Mouse (Mus musculus): ENCODE measurements around the gene C5ar1.
"Not testable (repeated sequence)": the region's sequence is repeated elsewhere in the genome, so short reads cannot be mapped to it uniquely, and the experiment has no call there.

C5ar1 gene

DNA sequence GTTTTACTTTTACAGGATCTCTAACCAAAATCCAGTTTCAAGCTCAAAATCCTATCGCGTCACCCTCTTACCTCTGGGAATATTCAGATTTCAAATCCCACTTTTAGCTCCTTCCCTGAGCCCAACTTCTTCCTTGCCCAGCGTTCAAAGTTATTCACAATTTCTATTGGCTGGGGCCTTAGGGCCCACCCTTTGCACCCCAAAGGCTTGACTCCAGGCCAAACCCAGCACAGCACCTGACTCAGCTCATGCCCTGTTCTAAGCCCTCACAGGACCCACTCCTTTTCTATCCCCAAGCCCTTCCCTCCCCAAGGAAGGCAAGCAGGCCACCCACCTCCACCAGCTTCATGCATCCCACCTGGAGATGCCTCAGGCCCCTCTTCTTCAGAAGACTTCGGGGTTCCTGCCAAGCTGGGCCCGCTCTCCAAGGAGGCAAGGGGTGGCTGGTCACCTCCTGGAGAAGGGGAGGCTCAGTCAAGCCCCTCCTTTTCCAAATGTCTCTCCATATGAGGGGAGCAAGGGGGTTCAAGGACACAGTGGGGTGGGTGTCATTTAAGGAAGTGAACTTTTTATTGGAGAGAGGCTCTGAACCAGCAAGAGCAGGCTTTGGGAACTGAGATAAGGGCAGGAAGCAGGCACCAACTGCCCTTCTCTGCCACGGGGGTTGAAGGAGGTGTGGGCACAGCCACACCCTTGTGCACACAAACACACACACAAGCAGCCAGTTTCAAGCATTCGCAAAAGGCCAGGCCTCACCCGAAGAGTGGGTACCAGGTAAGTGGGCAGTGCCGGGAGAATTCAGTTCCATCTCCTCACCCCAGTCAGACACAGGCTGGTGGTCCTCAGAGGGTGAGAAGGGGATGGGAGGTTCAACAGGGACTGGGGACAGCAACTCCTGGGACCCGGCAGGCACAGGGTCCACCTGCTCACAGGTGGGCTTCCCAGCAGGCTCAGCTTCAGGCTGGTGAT is 15.9 kb upstream of the C5ar1 start:
- no peak for DNase-seq (ENCODE audit: low read depth, low spot score)

DNA sequence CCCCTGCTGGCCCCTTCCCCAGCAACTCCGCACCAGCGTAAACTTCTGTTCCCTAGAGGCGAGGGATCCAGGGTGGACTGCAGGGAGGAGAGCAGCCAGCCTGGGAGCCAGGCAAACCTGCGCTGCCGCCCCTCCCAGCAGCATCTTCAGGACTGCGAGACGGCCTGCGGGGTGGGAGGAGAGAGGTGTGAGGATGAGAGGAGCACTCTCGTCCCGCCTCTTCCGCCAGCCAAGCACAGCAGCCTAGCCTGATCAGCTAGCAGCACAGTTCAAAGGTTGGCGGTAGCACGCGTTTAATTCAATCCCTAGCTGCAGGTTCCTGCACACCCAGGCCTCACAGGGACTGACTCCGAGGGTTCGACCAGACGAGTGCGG is 14.4 kb upstream of the C5ar1 start:
- DNase-seq (ENCODE audit: low read depth, low spot score), result peak; percentile 46

DNA sequence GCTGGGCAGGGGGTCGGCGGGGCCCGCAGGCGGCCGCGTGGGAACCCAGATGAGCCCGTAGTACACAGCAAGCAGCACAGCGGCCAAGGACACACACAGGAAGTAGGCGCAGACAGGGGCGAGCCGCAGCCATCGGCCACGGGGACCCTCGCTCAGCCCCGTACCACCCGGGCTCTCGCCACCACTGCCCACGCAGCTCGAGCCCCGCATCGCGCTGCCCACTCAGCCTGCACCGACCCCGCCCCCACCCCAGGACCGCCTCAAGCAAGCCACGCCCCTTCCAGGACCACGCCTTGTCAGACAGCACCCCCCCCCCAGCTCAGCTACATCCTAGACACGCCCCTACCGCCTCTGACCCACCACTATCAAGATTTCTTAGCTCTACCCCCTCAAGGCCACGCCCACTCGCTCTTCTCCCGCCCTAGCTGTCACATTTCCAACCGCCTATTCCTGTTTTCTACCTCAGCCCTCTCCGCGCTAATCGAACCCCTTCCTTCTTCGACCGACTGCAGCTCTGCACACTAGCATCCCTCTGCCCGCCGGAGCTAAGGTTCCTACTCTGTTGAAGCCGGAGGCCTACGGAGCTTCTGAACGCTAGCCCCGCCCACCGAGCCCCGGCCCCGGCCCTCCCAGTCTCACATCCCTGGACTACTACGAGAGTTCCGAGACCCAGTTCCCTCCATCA is 13.9 kb upstream of the C5ar1 start, which contains the start of gene Inafm1:
Gene Inafm1, minus strand, starts transcription at position 537 of the 685 bp plus-strand sequence.
- peak; percentile 72 for DNase-seq (ENCODE audit: low read depth, low spot score)

DNA sequence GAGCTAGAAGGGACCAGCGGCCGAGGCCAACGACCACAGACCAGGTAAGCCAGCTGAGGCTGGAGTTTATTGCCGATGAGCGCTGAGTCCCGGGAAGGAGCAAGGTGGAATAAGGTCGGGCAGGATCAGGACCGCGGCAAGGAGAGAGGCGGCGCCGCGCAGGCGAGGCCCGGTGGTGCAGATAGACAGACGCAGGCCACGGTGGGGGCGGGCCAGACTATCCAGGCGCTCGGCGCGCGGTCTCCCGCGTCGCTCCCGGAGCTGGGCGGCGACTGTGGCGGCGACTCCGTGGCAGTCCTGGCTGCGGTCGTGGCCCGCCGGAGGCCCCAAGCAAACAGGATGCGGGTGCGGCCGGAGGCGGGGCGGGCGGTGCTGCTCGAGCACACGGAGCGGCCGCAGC is 13.3 kb upstream of the C5ar1 start:
- peak; percentile 52 for DNase-seq (ENCODE audit: low read depth, low spot score)

DNA sequence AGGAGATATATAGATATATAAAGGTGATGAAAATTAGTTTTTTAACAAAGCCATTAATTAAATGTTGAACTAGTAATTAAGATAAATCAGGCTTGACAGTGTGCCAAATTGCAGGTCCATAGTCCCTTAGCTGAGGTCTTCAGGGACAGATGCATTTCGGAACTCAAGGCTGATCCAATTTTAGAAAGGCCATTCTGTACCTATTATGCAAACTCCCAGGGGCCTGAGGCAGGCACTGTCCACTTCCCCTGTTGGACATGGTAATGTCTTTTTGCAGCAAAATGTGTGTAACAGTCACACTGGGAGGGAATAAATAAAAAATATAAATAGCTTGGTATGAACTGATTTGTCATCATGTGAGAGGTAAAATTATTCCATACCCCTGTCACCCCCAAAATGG is 11.8 kb upstream of the C5ar1 start:
- no peak for DNase-seq (ENCODE audit: low read depth, low spot score)

DNA sequence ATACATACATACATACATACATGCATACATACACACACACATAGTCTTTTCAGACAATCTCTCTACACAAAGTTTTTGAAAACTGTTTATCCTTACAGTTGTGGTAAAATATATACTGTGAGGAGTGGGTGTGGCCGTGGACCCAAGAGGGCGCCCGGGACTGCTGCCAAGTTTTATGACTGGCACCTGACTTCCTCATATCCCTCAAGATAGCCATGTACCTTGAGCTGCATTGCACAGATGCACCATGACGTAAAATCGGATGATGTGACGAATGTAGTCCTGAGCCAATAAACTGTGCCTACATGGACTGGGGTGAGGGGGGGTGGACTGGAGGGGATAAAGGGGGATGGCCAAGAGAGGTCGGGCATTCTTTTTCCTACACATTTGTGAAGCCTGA is 7.3 kb upstream of the C5ar1 start:
- DNase-seq (ENCODE audit: low read depth, low spot score), result not testable (repeated sequence)

DNA sequence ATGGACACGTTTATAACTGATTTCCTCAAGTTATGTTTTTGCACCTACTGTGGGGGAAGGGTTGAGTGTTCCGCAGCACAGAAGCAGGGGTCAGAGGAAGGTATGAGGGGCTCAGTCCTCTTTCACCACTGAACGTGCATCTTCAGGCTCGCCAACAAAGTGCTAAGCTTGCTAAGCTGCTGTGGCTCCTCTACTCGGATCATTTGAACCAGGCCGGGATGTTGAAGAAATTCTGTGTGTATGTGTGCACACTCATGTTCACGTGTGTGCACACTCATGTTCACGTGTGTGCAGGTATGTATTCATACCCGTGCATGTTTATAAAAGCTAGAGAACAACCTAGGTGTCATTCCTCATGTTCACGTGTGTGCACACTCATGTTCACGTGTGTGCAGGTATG is 6.5 kb upstream of the C5ar1 start:
- DNase-seq (ENCODE audit: low read depth, low spot score), result no peak

DNA sequence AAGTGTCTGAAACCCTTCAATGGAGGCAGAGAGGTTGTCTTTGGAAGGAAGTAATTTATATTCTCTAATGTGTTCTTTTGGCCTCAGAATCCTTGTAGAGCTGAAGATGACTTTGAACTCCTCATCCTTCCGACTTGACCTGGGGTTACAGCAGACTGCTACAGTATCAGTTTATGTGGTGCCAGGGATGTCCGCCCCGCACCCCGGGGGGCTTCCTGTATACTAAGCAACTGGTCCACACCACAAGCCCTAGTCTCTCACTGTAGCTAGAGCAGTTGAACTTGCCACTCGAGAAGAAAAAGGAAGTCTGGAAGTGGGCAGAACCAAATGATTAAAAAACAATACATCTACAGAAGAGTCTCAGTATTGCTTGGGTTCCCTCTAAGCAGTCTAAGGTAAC is 4.5 kb upstream of the C5ar1 start:
- DNase-seq (ENCODE audit: low read depth, low spot score), result no peak

DNA sequence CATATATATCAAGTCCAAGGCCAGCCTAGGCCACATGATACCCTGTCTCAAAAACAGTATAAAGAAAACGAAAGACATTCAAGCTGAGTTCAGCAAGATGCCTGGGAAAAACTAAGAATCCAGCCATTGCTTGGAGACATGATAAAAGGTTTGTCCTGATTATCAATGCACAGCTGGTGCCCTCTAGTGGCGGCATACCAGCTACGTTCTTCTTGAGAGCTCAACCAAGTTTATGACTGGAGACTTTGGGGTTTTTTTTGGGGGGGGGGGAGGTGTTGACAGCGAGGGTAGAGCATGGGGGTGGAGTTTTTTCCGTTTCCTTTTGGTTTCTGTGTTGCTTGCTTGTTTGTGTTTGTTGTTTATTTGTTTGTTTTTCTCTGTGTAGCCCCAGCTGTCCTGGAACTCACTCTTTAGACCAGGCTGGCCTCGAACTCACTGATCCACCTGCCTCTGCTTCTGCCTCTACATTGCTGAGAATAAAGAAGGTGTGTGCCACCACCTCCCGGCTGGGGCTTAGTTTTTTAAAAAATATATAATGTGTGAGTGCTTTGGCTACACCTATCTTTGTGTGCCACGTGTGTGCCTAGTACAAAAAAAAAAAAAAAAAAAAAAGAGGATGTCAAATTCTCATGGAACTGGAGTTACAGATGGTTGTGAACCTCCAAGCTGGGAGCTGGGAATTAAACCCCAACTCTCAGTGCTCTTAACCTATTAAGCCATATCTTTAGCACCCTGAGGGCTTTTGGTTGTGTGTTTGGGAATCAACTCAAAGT is 3.9 kb upstream of the C5ar1 start:
- peak; percentile 63 for DNase-seq (ENCODE audit: low read depth, low spot score)

DNA sequence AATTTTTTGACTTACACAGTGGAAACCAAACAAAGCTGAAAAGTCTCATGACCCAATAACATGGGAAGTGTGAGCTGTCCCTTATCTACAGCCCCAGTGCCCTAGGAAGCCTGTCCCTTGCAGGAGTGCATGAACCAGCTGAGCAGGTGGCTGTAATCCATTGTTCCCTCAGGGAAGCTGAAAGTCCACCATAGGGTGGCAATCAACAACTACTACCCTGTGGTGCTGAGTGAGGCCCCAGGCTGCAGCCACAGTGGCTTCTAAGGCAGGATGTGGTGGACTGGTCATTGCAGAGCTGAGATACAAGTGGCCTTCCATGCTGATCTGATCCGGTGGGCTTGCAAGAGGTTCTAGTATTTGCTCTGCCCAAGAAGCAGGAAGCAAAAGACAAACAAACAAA is 1.8 kb upstream of the C5ar1 start:
- no peak for DNase-seq (ENCODE audit: low read depth, low spot score)

DNA sequence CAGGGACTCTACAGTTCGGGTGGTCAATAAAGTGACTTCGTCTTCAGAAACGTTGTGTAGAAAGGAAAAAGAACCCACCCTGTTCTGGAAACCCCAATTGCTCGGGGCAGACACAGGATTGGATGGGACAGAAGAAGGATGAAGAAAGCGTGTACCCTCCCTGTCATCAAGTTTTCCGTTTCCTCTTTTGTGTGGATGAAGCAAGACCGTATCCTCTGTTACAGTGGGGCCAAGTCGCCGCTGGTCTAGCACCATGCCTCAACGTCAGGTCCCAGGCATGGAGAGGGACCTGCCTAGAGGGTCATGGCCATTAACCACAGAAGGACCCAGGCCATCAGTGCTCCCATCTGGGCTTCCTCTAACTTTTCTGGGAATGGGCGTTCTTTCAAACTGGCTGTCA is 1.5 kb downstream of the C5ar1 start:
- no peak for DNase-seq (ENCODE audit: low read depth, low spot score)

DNA sequence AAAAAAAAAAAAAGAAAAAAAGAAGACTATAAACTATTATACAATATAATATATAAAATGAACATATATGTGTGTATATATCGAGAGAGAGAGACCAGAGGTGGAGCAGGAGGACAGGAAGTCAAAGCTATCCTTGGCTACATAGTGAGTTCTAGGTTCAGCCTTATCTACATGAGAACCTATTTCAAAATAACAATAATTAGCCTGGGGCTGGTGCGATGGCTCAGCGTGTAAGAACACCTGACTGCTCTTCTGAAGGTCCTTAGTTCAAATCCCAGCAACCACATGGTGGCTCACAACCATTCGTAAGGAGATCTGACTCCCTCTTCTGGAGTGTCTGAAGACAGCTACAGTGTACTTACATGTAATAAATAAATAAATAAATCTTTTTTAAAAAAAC is 3.4 kb downstream of the C5ar1 start:
- DNase-seq (ENCODE audit: low read depth, low spot score), result not testable (repeated sequence)

DNA sequence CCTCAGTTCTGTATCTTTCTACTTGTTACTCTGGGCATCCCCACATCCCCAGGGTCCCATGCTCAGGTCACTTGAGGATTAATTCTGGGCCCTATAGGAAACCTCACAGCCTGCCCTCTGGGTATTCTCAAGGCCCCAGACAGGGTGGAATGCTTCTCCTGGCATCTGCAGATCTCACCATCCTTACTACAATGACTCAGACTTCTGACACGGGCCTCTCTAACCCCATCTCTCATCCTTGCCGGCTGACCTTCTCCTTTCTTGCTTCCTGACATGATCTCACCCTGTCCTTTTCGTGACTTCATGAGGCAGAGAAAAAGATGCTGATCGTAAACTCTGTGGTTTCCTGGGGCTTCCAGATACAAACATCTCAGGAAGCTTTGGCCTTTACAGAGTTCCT is 5.1 kb downstream of the C5ar1 start:
- DNase-seq (ENCODE audit: low read depth, low spot score), result no peak

DNA sequence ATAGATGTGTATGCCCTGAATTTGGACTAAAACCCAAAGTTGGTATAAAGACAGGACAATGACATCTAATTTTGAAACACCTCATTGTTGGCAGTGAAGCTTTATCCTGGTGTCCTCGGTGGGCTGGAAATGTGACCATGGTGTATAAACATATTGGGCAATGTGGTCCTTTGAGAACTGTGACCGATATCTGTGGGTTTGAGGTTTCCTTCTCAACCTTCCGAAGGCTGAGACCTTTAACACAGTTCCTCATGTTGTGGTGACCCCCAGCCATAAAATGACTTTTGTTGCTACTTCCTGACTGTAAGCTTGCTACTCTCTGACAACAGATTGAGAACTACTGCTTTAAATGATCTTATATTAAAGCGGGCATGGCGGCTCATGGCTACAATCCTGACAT is 8.7 kb downstream of the C5ar1 start:
- no peak for DNase-seq (ENCODE audit: low read depth, low spot score)

DNA sequence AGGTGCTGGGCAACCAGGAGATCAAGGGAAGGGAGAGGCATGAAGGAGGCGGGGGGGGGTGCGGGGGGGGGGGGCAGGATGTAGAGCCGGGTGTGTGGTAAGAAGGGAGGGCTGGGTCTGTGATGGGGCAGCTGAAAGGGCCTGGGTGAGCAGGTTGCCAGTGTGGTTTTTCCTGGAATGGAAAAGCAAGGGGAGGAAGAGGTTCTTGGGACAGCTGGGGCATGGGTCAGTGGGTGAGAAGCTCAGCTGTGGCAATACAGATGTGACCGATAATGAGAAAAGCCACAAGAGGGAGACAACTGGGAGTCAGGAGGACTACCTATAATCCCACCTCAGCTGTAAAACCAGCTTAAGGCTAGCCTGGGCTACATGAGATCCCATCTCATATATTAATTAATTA is 13.4 kb downstream of the C5ar1 start:
- no peak for DNase-seq (ENCODE audit: low read depth, low spot score)

DNA sequence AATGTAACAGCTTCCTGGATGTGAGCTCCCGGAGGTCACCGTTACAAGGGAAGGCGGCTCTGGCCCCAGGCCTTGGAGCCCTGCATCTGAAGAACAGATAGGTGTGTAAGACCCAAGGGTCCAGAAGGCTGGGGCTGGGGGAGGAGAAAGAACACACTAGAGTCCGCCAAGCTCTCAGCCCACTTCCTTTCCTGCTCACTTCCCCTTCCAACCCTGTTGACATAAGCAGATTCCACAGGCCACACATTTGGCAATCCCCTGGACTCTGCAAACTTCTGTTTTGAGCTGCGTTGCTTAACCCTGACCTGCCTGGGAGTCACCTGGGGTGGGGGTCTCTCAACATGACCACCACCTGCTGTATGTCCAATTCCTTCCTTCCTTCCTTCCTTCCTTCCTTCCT is 15.3 kb downstream of the C5ar1 start, which contains the start of gene C5ar2:
Gene C5ar2, minus strand, starts transcription at position 88 of the 400 bp plus-strand sequence.
- no peak for DNase-seq (ENCODE audit: low read depth, low spot score)

DNA sequence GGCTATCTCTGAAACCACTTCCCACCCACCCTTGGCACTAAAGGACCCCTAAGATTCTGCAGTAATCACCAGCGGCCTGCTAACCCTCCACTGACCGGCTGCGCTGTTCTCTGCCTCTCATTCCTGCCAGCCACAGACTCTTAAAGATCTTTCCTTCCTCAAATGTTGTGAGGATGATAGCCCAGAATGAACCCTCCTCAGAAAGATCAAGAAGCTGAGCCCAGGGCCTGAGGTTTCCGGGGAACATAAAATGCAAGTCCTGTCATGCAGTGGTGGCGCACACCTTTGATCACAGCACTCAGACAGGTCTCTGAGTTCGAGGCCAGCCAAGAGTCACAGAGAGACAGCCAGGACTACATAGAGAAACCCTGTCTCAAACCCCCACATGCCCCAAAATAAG is 17.1 kb downstream of the C5ar1 start:
- DNase-seq (ENCODE audit: low read depth, low spot score), result no peak

DNA sequence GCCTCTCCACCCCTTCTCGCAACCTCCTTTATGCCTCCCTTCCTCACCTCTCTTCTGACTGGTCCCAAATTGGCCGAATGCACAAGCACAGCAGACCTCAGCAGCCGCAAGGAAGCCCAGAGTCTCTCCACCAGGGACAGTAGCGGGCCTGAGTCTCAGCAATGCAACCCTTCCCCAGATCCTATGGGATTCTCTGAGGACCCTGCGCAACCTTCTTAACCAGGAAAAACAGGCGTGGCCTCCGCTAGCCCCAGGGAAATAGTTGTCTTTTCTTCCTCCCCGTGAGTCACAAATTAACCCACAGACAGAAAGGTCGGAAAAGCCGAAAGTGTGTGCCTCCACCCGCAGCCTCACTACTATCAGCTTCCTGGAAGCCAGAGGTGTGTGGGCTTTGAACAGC is 17.6 kb downstream of the C5ar1 start:
- DNase-seq (ENCODE audit: low read depth, low spot score), result no peak

DNA sequence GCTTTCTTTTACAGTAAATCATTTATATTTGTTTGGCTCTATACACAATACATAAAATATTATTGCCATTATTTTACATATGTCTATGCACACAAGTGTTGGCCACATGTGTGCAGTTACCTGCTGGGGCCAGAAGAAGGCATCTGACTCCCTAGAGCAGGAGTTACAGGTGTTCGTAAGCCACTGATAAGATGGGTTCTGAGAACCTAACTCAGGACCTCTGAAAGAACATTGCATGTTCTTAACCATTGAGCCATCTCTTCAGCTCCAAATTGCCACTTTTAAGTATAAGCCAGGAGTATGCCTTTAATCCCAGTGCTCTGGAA is 18.4 kb downstream of the C5ar1 start:
- no peak for DNase-seq (ENCODE audit: low read depth, low spot score)

DNA sequence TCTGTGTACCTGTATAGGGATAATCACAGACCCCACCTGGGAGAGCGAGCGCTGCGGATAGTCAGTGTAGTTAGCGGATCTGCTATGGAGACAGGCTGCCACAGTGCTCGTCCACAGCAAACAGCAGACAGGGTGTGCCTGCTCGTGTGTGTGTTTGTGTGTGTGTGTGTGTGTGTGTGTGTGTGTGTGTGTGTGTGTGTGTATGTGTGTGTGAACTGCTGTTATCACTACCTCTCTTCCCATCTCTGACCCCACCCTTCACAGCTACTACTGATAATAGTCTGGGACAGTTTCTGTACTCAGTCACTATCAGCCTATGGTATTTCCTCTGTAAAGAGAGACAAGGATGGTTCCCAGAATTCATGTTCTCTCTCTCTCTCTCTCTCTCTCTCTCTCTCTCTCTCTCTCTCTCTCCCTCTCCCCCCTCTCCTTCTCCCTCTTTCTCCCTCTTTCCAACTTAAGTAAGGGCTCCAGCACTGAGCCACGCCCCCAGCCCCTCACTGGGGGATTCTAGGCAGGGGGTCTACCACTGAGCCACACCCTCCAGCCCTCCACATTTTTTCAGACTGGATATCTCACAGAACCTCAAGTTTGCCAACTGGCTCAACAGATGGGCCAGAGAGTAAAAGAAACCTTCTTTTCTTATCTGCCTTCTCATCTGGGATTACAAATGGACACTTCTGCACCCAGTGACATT is 18.9 kb downstream of the C5ar1 start:
- DNase-seq (ENCODE audit: low read depth, low spot score), result no peak

DNA sequence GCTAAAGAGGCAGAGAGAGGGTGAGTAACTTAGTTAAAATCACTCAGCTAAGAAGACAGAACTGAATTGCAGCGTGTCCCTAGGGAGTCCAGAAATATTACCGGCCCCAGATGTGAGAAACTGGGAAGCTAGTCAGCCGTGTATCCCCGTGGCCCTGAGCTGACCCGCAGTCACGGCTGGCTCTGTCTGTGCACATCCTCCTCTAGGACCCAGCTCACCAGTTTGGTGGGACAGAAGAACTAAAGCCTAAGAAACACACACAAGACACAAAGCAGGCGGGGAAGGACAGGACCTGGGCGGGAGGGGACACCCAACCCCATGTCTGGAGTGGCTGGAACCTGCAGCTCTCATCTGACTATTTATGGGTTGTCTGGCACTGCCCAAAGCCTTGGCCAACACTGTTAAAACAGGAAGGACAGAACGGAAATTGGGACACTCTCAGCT is 19.8 kb downstream of the C5ar1 start:
- no peak for DNase-seq (ENCODE audit: low read depth, low spot score)

DNA sequence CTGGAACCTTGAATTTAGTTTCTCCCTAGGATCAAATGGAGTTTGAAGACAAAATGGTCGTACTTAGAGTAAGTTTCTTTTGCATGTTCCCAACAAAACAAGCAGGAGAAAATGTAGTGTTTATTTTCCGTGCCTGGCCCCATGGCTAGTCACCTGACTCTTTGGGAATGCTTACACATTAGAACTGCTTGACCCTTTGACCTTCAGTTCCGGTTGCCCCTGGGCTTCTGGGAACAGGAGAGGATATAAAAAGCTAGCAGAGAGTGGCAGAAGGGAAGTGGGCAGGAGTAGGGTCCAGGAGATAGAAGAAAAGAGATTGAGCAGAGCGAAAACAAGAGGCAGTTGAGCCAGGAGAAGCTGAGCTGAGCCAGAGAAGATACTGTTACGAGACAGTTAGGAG is 29.5 kb downstream of the C5ar1 start:
- no peak for DNase-seq (ENCODE audit: low read depth, low spot score)

Measured in retina, postnatal 7 days (tissue).